Mouse (Mus musculus) liver, embryonic 11.5 days (tissue): ENCODE measurements around the gene Cfap43. TPM values are rescaled to one million over a fixed set of nuclear protein-coding genes. Genes with fewer than 3 reads are reported as not detected.

ENCODE experiments used
- ATAC-seq: fragments of 200-750 bp; cut with Nextera tagmentation; replicated peaks from 2 replicates; pipeline ENCODE4 v1.8.0; 2017; ENCODE audit warnings: moderate number of reproducible peaks, mild to moderate bottlenecking, moderate TSS enrichment, moderate library complexity; ENCODE audit not compliant: low FRiP score
- DNase-seq: peaks from one replicate; pipeline ENCODE4 v3.0.0-alpha.2; 2017; ENCODE audit warnings: low spot score
- H3K27ac ChIP-seq: fragments of 300-500 bp; sonication (generic); 2 replicates; pipeline ENCODE4 v1.5.1; 2014; ENCODE audit warnings: mild to moderate bottlenecking, low read depth, low read length, control low read depth
- H3K27me3 ChIP-seq: fragments of 300-500 bp; sonication (generic); replicated peaks from 2 replicates; pipeline ENCODE4 v1.6.1; 2014; ENCODE audit warnings: low read length, mixed read lengths; ENCODE audit not compliant: control insufficient read depth, insufficient read depth
- H3K36me3 ChIP-seq: fragments of 300-500 bp; sonication (generic); 2 replicates; pipeline ENCODE4 v1.6.1; 2014; ENCODE audit warnings: mild to moderate bottlenecking, low read length, moderate library complexity, mixed read lengths; ENCODE audit not compliant: control insufficient read depth, insufficient read depth
- H3K4me1 ChIP-seq: fragments of 300-500 bp; sonication (generic); replicated peaks from 2 replicates; pipeline ENCODE4 v1.6.1; 2014; ENCODE audit warnings: low read length, mixed read lengths; ENCODE audit not compliant: control insufficient read depth, insufficient read depth
- H3K4me2 ChIP-seq: fragments of 300-500 bp; sonication (generic); 2 replicates; pipeline ENCODE4 v1.6.1; 2014; ENCODE audit warnings: mild to moderate bottlenecking, control low read depth, moderate library complexity
- H3K4me3 ChIP-seq: fragments of 300-500 bp; sonication (generic); 2 replicates; pipeline ENCODE4 v1.5.1; 2014; ENCODE audit warnings: low read depth, low read length, control low read depth
- H3K9ac ChIP-seq: fragments of 300-500 bp; sonication (generic); 2 replicates; pipeline ENCODE4 v1.6.1; 2014; ENCODE audit warnings: low read depth, low read length, control low read depth
- H3K9me3 ChIP-seq: fragments of 300-500 bp; sonication (generic); 2 replicates; pipeline ENCODE4 v1.6.1; 2016; ENCODE audit warnings: low read length, inconsistent platforms, mixed read lengths; ENCODE audit not compliant: control insufficient read depth
- WGBS: fragments of 180-500 bp; shearing (Covaris S2); extraction: QIAGEN DNeasy Blood & Tissue Kit; methylation state at CpG from one replicate; pipeline ENCODE4 v1.1.7; 2014; 5-methylcytosine and 5-hydroxymethylcytosine counted together
- polyA plus RNA-seq: library from polyadenylated mRNA; unstranded; fragments of >200 nt; fragmentation: Nextera tagmentation; extraction: Ambion mirVana; gene quantifications from 2 replicates; pipeline ENCODE4 v1.2.1, GENCODE M21; 2014

Cfap43 gene
- polyA plus RNA-seq, 1 experiment from 2014 or later, result 0.04 TPM

DNA sequence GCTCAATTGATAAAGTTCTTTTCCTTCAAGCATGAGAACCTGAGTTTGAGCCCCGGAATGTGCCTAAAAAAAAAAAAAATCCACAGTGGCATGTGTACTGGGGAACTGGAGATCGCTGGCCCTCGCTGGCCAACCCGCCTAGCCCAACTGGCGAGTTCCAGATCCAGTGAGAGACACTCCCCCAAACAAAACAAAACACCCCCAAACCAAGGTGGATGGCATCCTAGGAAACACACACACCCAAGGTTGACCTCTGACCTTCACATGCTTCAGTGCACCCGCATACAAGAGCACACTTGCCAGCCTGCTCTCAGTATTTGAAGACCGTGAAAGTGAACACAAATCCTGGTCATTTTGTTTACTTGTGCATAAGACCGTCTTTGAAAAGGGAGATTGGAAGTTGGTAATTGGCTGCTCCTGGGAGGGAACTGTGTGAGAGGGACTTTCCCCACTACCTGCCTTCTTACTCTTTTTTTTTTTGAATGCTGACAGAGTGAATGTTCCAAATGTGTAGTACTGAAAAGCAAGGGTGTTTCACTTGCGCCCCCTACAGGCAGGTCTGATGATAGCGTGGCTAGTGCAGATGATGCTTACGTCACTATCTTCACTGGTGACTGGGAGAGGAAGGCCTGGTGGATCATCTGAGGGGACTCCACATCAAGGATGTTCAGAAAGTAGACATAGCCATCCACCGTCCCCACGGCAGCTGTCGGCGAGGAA, 123.9 kb downstream of the Cfap43 start:
- H3K27ac ChIP-seq, result no peak overlapping the region
- H3K9me3 ChIP-seq, result no peaks in the 10 kb centered on the region
- H3K9ac ChIP-seq, result no peak overlapping the region
- no peaks in the 10 kb centered on the region for H3K36me3 ChIP-seq
- WGBS, result 53% methylated on average over 15 of the region's 15 CpGs
- no peak overlapping the region for H3K4me2 ChIP-seq
- no peak for ATAC-seq
- peak; percentile 60 for DNase-seq
- no peaks in the 10 kb centered on the region for H3K27me3 ChIP-seq
- no peak overlapping the region for H3K4me3 ChIP-seq
- no peaks in the 10 kb centered on the region for H3K4me1 ChIP-seq

- WGBS, result 29% methylated on average over 5 of the region's 5 CpGs
Observed at GRCm38 (mm10) chr19:47794331-47794730, 124.8 kb downstream of the Cfap43 start.

GRCm38 (mm10) chr19:47790316-47791020, 128.6 kb downstream of the Cfap43 start:
- no peaks in the 10 kb centered on the region for H3K36me3 ChIP-seq
- DNase-seq (no peak), ATAC-seq (no peak)
- H3K4me3 ChIP-seq, result no peak overlapping the region
- H3K4me2 ChIP-seq, result no peak overlapping the region
- WGBS, result 90% methylated on average over 11 of the region's 11 CpGs
- H3K4me1 ChIP-seq, result no peaks in the 10 kb centered on the region
- no peak overlapping the region for H3K27ac ChIP-seq
- no peak overlapping the region for H3K9ac ChIP-seq
- H3K27me3 ChIP-seq, result no peaks in the 10 kb centered on the region
- no peaks in the 10 kb centered on the region for H3K9me3 ChIP-seq

More at GRCm38 (mm10) chr19:47794331-47794730, 124.8 kb downstream of the Cfap43 start:
- DNase-seq, result no peak
- Histone ChIP-seq H3K4me2 (no peak overlapping the region), H3K9me3 (no peaks in the 10 kb centered on the region), H3K4me3 (no peak overlapping the region), H3K36me3 (no peaks in the 10 kb centered on the region), H3K9ac (no peak overlapping the region), H3K27me3 (no peaks in the 10 kb centered on the region), H3K27ac (no peak overlapping the region), H3K4me1 (no peaks in the 10 kb centered on the region)
- no peak for ATAC-seq

GRCm38 (mm10) chr19:47783898-47784297, 135.2 kb downstream of the Cfap43 start:
- Histone ChIP-seq H3K4me3 (no peak overlapping the region), H3K9me3 (no peaks in the 10 kb centered on the region), H3K27ac (no peak overlapping the region), H3K27me3 (no peaks in the 10 kb centered on the region), H3K4me1 (no peaks in the 10 kb centered on the region; the same call in 1 of the 2 replicates), H3K9ac (no peak overlapping the region), H3K4me2 (no peak overlapping the region), H3K36me3 (no peaks in the 10 kb centered on the region)
- WGBS, result 69% methylated on average over 6 of the region's 6 CpGs
- ATAC-seq, result no peak
- DNase-seq, result no peak

- Histone ChIP-seq H3K9ac (no peak overlapping the region), H3K36me3 (no peaks in the 10 kb centered on the region), H3K27me3 (no peaks in the 10 kb centered on the region), H3K27ac (no peak overlapping the region), H3K4me3 (no peak overlapping the region), H3K4me1 (no peaks in the 10 kb centered on the region; the same call in 1 of the 2 replicates), H3K9me3 (no peaks in the 10 kb centered on the region), H3K4me2 (no peak overlapping the region)
- WGBS, result 66% methylated on average over 11 of the region's 11 CpGs
- no peak for ATAC-seq
- DNase-seq, result no peak
Observed at GRCm38 (mm10) chr19:47780972-47781371, 138.1 kb downstream of the Cfap43 start.

- DNase-seq (no peak), ATAC-seq (no peak)
- Histone ChIP-seq H3K36me3 (no peaks in the 10 kb centered on the region), H3K9me3 (no peaks in the 10 kb centered on the region), H3K27me3 (no peaks in the 10 kb centered on the region), H3K4me3 (no peak overlapping the region), H3K27ac (no peak overlapping the region), H3K9ac (no peak overlapping the region), H3K4me2 (no peak overlapping the region), H3K4me1 (no peaks in the 10 kb centered on the region; the same call in 1 of the 2 replicates)
- WGBS, result 89% methylated on average over 7 of the region's 7 CpGs
Observed at GRCm38 (mm10) chr19:47780145-47780544, 138.9 kb downstream of the Cfap43 start.

DNA sequence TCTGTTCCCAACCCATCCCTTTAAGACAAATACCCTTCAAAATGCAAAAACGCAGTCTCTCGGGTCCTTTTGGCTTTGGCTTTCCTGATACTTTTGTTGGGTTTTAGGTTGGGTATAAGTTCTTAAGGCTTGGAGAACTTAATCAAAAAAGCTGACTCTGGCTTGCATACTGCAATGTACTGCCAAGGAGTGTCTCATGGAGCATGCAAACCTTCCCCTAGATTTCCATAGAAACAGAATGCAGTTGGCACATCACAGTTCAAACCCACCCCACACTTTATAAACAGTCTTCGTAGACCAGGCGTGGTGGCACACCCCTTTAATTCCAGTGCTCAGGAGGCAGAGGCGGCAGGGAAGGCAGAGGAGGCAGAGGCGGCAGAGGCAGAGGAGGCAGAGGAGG, 141.2 kb downstream of the Cfap43 start:
- H3K9me3 ChIP-seq, result no peaks in the 10 kb centered on the region
- no peak overlapping the region for H3K27ac ChIP-seq
- DNase-seq (no peak), ATAC-seq (no peak)
- no peak overlapping the region for H3K4me2 ChIP-seq
- no peak overlapping the region for H3K9ac ChIP-seq
- H3K4me3 ChIP-seq, result no peak overlapping the region
- no peaks in the 10 kb centered on the region for H3K4me1 ChIP-seq
- no peaks in the 10 kb centered on the region for H3K36me3 ChIP-seq
- no peaks in the 10 kb centered on the region for H3K27me3 ChIP-seq
- 75% methylated on average over 6 of the region's 6 CpGs for WGBS

- no peaks in the 10 kb centered on the region for H3K27me3 ChIP-seq
- ATAC-seq, result no peak
- DNase-seq, result no peak
- H3K9me3 ChIP-seq, result no peaks in the 10 kb centered on the region
- WGBS, result 44% methylated on average over 19 of the region's 19 CpGs
- H3K4me1 ChIP-seq, result no peaks in the 10 kb centered on the region
- H3K4me3 ChIP-seq, result no peak overlapping the region
- H3K36me3 ChIP-seq, result no peaks in the 10 kb centered on the region
- H3K4me2 ChIP-seq, result peak overlapping the region; percentile 26
- H3K27ac ChIP-seq, result no peak overlapping the region
- H3K9ac ChIP-seq, result no peak overlapping the region
Observed at GRCm38 (mm10) chr19:47755625-47756024, 163.5 kb downstream of the Cfap43 start.

DNA sequence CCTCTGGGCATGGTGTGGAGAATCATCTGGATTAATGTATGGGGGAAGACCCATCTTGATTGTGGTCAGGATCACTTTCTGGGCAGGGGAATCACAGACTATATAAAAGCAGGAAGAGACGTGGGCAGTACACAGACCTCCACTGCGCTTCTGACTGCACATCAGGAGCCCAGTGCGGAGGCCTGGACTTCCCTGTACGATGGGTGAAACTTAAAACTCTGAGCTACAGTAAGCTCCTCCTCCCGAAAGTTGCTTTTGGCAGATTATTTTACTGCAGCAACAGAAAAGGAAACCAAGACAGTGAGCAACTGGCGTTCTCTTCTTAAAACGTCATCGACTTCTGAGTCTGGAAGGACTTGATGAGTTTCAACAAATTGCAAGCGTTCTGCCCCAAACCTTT, 164.2 kb downstream of the Cfap43 start:
- Histone ChIP-seq H3K27me3 (no peaks in the 10 kb centered on the region), H3K4me1 (no peaks in the 10 kb centered on the region), H3K36me3 (no peaks in the 10 kb centered on the region), H3K9me3 (no peaks in the 10 kb centered on the region), H3K9ac (no peak overlapping the region), H3K27ac (no peak overlapping the region), H3K4me2 (no peak overlapping the region), H3K4me3 (no peak overlapping the region)
- ATAC-seq (no peak), DNase-seq (no peak)
- 78% methylated on average over 9 of the region's 9 CpGs for WGBS
